ENCODE assay signal across 9 mouse cellular contexts in genomic region chr8:61041951-61042350, GRCm38 (mm10). TPM values are rescaled to one million over a fixed set of nuclear protein-coding genes. Genes with fewer than 3 reads are reported as not detected.
DNase-seq lines count a peak whose midpoint lies in the region; ATAC-seq and TF ChIP-seq lines count a peak whose summit lies in the region.
"Had no signal": no experiment of that assay in that cellular context is flagged by ENCODE, and none has a peak within 500 bp of the region (broad histone marks: within the 10 kb centered on the region; RNA-seq: fewer than 3 reads in every experiment).

No protein-coding gene starts in this region.

- peak; percentile 79 for TF ChIP-seq RAD21 in MEL (IDR thresholded peaks at IDR 0.05; ENCODE audit: low read depth, low read length)

- intact Hi-C loops in heart, adult 2 months (cut with DNase I) = loop anchor here (1.0 to 5.0 kb wide), 2 partner anchors 440 to 474 kb away; no protein-coding TSS in a partner anchor

- DNase-seq in heart, adult 2 months = peak; percentile 15 to 36
- peak; percentile 69 for DNase-seq in MEL (ENCODE audit: low read depth, low spot score)
- DNase-seq in cerebellum, postnatal 10 days = peak; percentile 85 to 89
- peak; percentile 60 for DNase-seq in gastrocnemius, postnatal 10 days
- DNase-seq in layer of hippocampus, adult 9-11 months = peak; percentile 52
- peak; percentile 31 to 60 for DNase-seq in lung, postnatal 4 days

- H3K36me3 ChIP-seq in heart, adult 2 months (ENCODE audit: control insufficient read depth, insufficient read depth, low read length) = no peaks in the 10 kb centered on the region; the same call in 1 of the 2 replicates
- peaks cover 9% of the 10 kb centered on the region for H3K36me3 ChIP-seq in heart, embryonic 12.5 days
- H3K36me3 ChIP-seq in MEL (ENCODE audit: control insufficient read depth in 1 of 2, insufficient read depth in 2 of 2, low read length in 2 of 2) = peaks cover 0 to 4% of the 10 kb centered on the region in 2 experiments; a peak in 1 of 4 replicates
- H3K36me3 ChIP-seq in small intestine, adult 2 months (ENCODE audit: control insufficient read depth, insufficient read depth, low read length) = no peaks in the 10 kb centered on the region
- H3K36me3 ChIP-seq: liver, embryonic 15.5 days had no signal

- H3K27ac ChIP-seq in heart, adult 2 months = no peak overlapping the region
- H3K27ac ChIP-seq in heart, embryonic 12.5 days (ENCODE audit: poor library complexity, severe bottlenecking) = no peak overlapping the region
- H3K27ac ChIP-seq in MEL (ENCODE audit: control insufficient read depth, low read depth, low read length) = no peak overlapping the region
- no peak overlapping the region for H3K27ac ChIP-seq in small intestine, adult 2 months (ENCODE audit: insufficient read depth, low read depth, low read length)
- H3K27ac ChIP-seq: liver, embryonic 15.5 days had no signal

- no peaks in the 10 kb centered on the region for H3K79me2 ChIP-seq in heart, adult 2 months (replicated peaks; ENCODE audit: control insufficient read depth, insufficient read depth, low read length)
- H3K79me2 ChIP-seq in MEL (ENCODE audit: control insufficient read depth, insufficient read depth, low read length, poor library complexity) = no peaks in the 10 kb centered on the region

- H3K4me2 ChIP-seq in heart, embryonic 12.5 days = no peak overlapping the region
- H3K4me2 ChIP-seq: liver, embryonic 15.5 days had no signal

- H3K9ac ChIP-seq in heart, adult 2 months (ENCODE audit: low read depth, low read length) = no peak overlapping the region
- H3K9ac ChIP-seq in heart, embryonic 12.5 days = no peak overlapping the region
- H3K9ac ChIP-seq in MEL (ENCODE audit: control insufficient read depth, low read depth, low read length, poor library complexity, severe bottlenecking) = no peak overlapping the region
- H3K9ac ChIP-seq: liver, embryonic 15.5 days had no signal

- 0 out of 2 replicates have a peak, but pooled peaks cover 2% of the 10 kb centered on the region for H3K9me3 ChIP-seq in heart, embryonic 12.5 days (replicated peaks)
- H3K9me3 ChIP-seq in MEL (replicated peaks; ENCODE audit: insufficient read depth, low read length) = no peaks in the 10 kb centered on the region
- H3K9me3 ChIP-seq: liver, embryonic 15.5 days had no signal

- H3K4me3 ChIP-seq in heart, adult 2 months = no peak overlapping the region
- no peak overlapping the region for H3K4me3 ChIP-seq in heart, embryonic 12.5 days
- H3K4me3 ChIP-seq in MEL (ENCODE audit: control insufficient read depth in 1 of 2, insufficient read depth in 1 of 2, low read depth in 2 of 2, low read length in 2 of 2) = no peak overlapping the region
- H3K4me3 ChIP-seq in small intestine, adult 2 months (ENCODE audit: low read depth, low read length) = no peak overlapping the region
- H3K4me3 ChIP-seq: liver, embryonic 15.5 days had no signal

- H3K4me1 ChIP-seq in heart, adult 2 months (ENCODE audit: control insufficient read depth, insufficient read depth, low read length) = no peaks in the 10 kb centered on the region
- H3K4me1 ChIP-seq in heart, embryonic 12.5 days (replicated peaks) = no peaks in the 10 kb centered on the region
- H3K4me1 ChIP-seq in MEL (ENCODE audit: control insufficient read depth in 1 of 2, insufficient read depth in 2 of 2, low read length in 2 of 2) = no peaks in the 10 kb centered on the region
- H3K4me1 ChIP-seq in small intestine, adult 2 months (ENCODE audit: control insufficient read depth, insufficient read depth, insufficient read length, low read length) = no peaks in the 10 kb centered on the region
- H3K4me1 ChIP-seq: liver, embryonic 15.5 days had no signal

- no peaks in the 10 kb centered on the region for H3K27me3 ChIP-seq in heart, adult 2 months (ENCODE audit: control insufficient read depth, insufficient read depth, low read length)
- H3K27me3 ChIP-seq in heart, embryonic 12.5 days (replicated peaks) = no peaks in the 10 kb centered on the region
- H3K27me3 ChIP-seq in MEL (ENCODE audit: control insufficient read depth in 1 of 2, insufficient read depth in 2 of 2, low read length in 2 of 2) = no peaks in the 10 kb centered on the region
- H3K27me3 ChIP-seq in small intestine, adult 2 months (ENCODE audit: control insufficient read depth, insufficient read depth, low read length) = no peaks in the 10 kb centered on the region
- H3K27me3 ChIP-seq: liver, embryonic 15.5 days had no signal

- no peak for TF ChIP-seq POLR2A in heart, adult 2 months (IDR thresholded peaks at IDR 0.05; ENCODE audit: insufficient read depth, low read depth, low read length)
- TF ChIP-seq POLR2A in MEL (IDR thresholded peaks at IDR 0.05; ENCODE audit: control insufficient read depth in 1 of 2, insufficient read depth in 1 of 2, low read depth in 1 of 2, low read length in 2 of 2, poor library complexity in 1 of 2) = no peak
- no peak for TF ChIP-seq POLR2A in small intestine, adult 2 months (IDR thresholded peaks at IDR 0.05; ENCODE audit: low read depth, low read length)

- no peak for ATAC-seq in heart, embryonic 12.5 days (ENCODE audit: insufficient number of reproducible peaks, low FRiP score)

- no peak for TF ChIP-seq EP300 in heart, adult 2 months (IDR thresholded peaks at IDR 0.05; ENCODE audit: insufficient read depth, low read depth, low read length)
- no peak for TF ChIP-seq EP300 in MEL (IDR thresholded peaks at IDR 0.05; ENCODE audit: low read depth in 1 of 2, low read length in 2 of 2)

- peak; percentile 86 for TF ChIP-seq CTCF in heart, adult 2 months (IDR thresholded peaks at IDR 0.05)
- TF ChIP-seq CTCF in MEL (IDR thresholded peaks at IDR 0.05 in 2 of 3, conservative IDR thresholded peaks at IDR 0.05 in 1 of 3; ENCODE audit: control insufficient read depth in 1 of 3, insufficient read depth in 1 of 3, low read depth in 2 of 3, low read length in 3 of 3, poor library complexity in 1 of 3, severe bottlenecking in 1 of 3) = peak; percentile 57 to 91 (median 77)
- peak; percentile 57; the same call in 1 of the 2 replicates for TF ChIP-seq CTCF in small intestine, adult 2 months (IDR thresholded peaks at IDR 0.05; ENCODE audit: extremely low read depth, insufficient read length, insufficient replicate concordance, low read depth, low read length)

TF ChIP-seq in MEL, 35 proteins besides CTCF, POLR2A, EP300 and RAD21:
- TF ChIP-seq MYB (IDR thresholded peaks at IDR 0.05; ENCODE audit: low read depth, low read length) (no peak), MYC (IDR thresholded peaks at IDR 0.05; ENCODE audit: low read depth, low read length) (peak; percentile 61), HCFC1 (IDR thresholded peaks at IDR 0.05; ENCODE audit: low read depth, low read length) (no peak), JUND (IDR thresholded peaks at IDR 0.05; ENCODE audit: low read depth, low read length) (no peak), MAX (IDR thresholded peaks at IDR 0.05; ENCODE audit: low read length) (no peak; the same call in 1 of the 2 replicates), UBTF (IDR thresholded peaks at IDR 0.05; ENCODE audit: borderline replicate concordance, insufficient read depth, low read depth, low read length) (no peak), NELFE (IDR thresholded peaks at IDR 0.05; ENCODE audit: low read depth, low read length) (no peak), ZC3H11A (IDR thresholded peaks at IDR 0.05; ENCODE audit: low read depth, low read length) (peak; percentile 77), ZKSCAN1 (IDR thresholded peaks at IDR 0.05; ENCODE audit: low read depth, low read length) (no peak), SMC3 (IDR thresholded peaks at IDR 0.05; ENCODE audit: low read depth, low read length) (peak; percentile 85)

RNA-seq across cellular contexts. Expression of gene Nek1, which starts 49.0 kb away (rescaled TPM):
- 10 to 100 TPM in 1 of 2 experiments, 1 to 10 TPM in 1; 9.3 to 10.5 TPM for total RNA-seq in heart, adult 2 months (2021)
- 4.0 and 4.8 TPM in 2 replicates for polyA plus RNA-seq in heart, adult 2 months (2012; rRNA removed)
- 14.3 and 14.4 TPM in 2 replicates for polyA plus RNA-seq in heart, embryonic 12.5 days (2016; fragmentation: Nextera tagmentation; extraction: Ambion mirVana)
- total RNA-seq in MEL (2012; rRNA removed) = 8.9 and 11.5 TPM in 2 replicates
- polyA plus RNA-seq in MEL (2012; ENCODE audit: insufficient read depth in 1 of 2, insufficient read length in 2 of 2, low read depth in 1 of 2, low replicate concordance in 2 of 2, missing spikeins in 1 of 2) = 10 to 100 TPM; 15.6 to 35.3 TPM
- total RNA-seq in gastrocnemius, postnatal 10 days (2021) = 1 to 10 TPM; 5.5 to 8.9 TPM
- 1.8 and 2.9 TPM in 2 replicates for polyA plus RNA-seq in small intestine, adult 2 months (2012; rRNA removed)

RNA-seq across cellular contexts. Expression of gene Clcn3, which starts 58.9 kb away (rescaled TPM):
- 10 to 100 TPM; 27.6 to 33.6 TPM for total RNA-seq in heart, adult 2 months (2021)
- 10.1 and 21.7 TPM in 2 replicates for polyA plus RNA-seq in heart, adult 2 months (2012; rRNA removed)
- 30.6 and 32.3 TPM in 2 replicates for polyA plus RNA-seq in heart, embryonic 12.5 days (2016; fragmentation: Nextera tagmentation; extraction: Ambion mirVana)
- 28.8 and 34.6 TPM in 2 replicates for total RNA-seq in MEL (2012; rRNA removed)
- polyA plus RNA-seq in MEL (2012; ENCODE audit: insufficient read depth in 1 of 2, insufficient read length in 2 of 2, low read depth in 1 of 2, low replicate concordance in 2 of 2, missing spikeins in 1 of 2) = 10 to 100 TPM; 33.0 to 65.6 TPM
- 10 to 100 TPM; 17.9 to 20.8 TPM for total RNA-seq in gastrocnemius, postnatal 10 days (2021)
- 6.8 and 9.3 TPM in 2 replicates for polyA plus RNA-seq in small intestine, adult 2 months (2012; rRNA removed)

Comparison
In these comparisons a context has a peak if more than half of its experiments do, and no peak if none do; other contexts are left out.
1. DNase-seq: peak in every context shown above with its lines; median percentile 87 in cerebellum, postnatal 10 days; 69 in MEL; 60 in gastrocnemius, postnatal 10 days; 52 in layer of hippocampus, adult 9-11 months; 46 in lung, postnatal 4 days; 26 in heart, adult 2 months.